8 mouse cellular contexts compared by ENCODE assay signal in the genomic region with DNA sequence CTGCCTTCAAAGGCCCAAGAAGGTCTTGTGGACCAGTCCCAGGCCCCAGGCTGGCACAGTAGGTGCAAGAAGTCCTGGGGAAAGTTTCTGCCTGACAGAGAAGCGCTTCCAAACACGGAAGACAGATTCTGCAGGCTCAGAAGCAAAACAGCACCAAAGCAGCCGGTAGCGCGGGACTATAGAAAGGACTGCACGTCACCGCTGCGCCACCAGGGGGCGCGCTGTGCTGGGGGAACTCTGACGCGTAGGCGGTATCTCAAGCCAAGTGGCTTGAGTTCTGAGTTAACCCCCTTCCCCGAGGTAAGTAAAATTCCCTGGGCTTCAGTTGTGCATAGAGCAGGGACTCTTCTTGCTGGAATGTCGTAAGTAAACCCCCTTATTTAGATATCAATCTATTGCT. TPM values are rescaled to one million over a fixed set of nuclear protein-coding genes. Genes with fewer than 3 reads are reported as not detected.
A peak's percentile ranks its signal among the peaks of the same experiment; 100 is the strongest.
DNase-seq lines count a peak whose midpoint lies in the region; ATAC-seq and TF ChIP-seq lines count a peak whose summit lies in the region.

No protein-coding gene starts in this region.

- H3K9me3 ChIP-seq in midbrain, embryonic 10.5 days (replicated peaks) = peaks cover 5% of the 10 kb centered on the region; the same call in 1 of the 2 replicates
- H3K9me3 ChIP-seq in midbrain, embryonic 13.5 days = no peaks in the 10 kb centered on the region
- H3K9me3 ChIP-seq in limb, embryonic 15.5 days = no peaks in the 10 kb centered on the region
- no peaks in the 10 kb centered on the region for H3K9me3 ChIP-seq in stomach, embryonic 16.5 days (replicated peaks; ENCODE audit: control insufficient read depth, low read length)

- WGBS in midbrain, embryonic 10.5 days = 2% methylated on average over 15 of the region's 15 CpGs
- 3% methylated on average over 15 of the region's 15 CpGs for WGBS in midbrain, embryonic 13.5 days
- 3% methylated on average over 15 of the region's 15 CpGs for WGBS in limb, embryonic 15.5 days
- 2% methylated on average over 15 of the region's 15 CpGs for WGBS in stomach, embryonic 16.5 days

- DNase-seq in midbrain, embryonic 10.5 days (ENCODE audit: low spot score) = peak; percentile 85
- peak; percentile 80 to 88 for DNase-seq in gastrocnemius, postnatal 4 days (ENCODE audit: low spot score in 2 of 2)
- DNase-seq in kidney, adult 18-20 months = peak; percentile 85
- peak; percentile 87 for DNase-seq in neural tube, embryonic 10.5 days (ENCODE audit: extremely low spot score, low spot score)

- no peak for TF ChIP-seq POLR2A in cortical plate, adult 2 months (IDR thresholded peaks at IDR 0.05; ENCODE audit: extremely low read depth, insufficient read depth, low read length)

- no peak overlapping the region; the same call in 1 of the 2 replicates for H3K4me2 ChIP-seq in midbrain, embryonic 13.5 days (replicated peaks)
- H3K4me2 ChIP-seq in limb, embryonic 15.5 days = 0 out of 2 replicates have a peak overlapping the region, but pooled peaks have one; percentile 8
- H3K4me2 ChIP-seq in stomach, embryonic 16.5 days (ENCODE audit: low read depth, low read length) = no peak overlapping the region; the same call in 1 of the 2 replicates

- no peak overlapping the region for H3K9ac ChIP-seq in midbrain, embryonic 13.5 days (replicated peaks)
- H3K9ac ChIP-seq in limb, embryonic 15.5 days = no peak overlapping the region
- H3K9ac ChIP-seq in stomach, embryonic 16.5 days (ENCODE audit: low read length) = 0 out of 2 replicates have a peak overlapping the region, but pooled peaks have one; percentile 33

- H3K4me1 ChIP-seq in midbrain, embryonic 10.5 days = peaks cover 48% of the 10 kb centered on the region
- H3K4me1 ChIP-seq in midbrain, embryonic 13.5 days (replicated peaks) = peaks cover 29% of the 10 kb centered on the region
- peaks cover 2% of the 10 kb centered on the region; the same call in 1 of the 2 replicates for H3K4me1 ChIP-seq in cortical plate, adult 2 months (ENCODE audit: control insufficient read depth, insufficient read depth, low read length)
- peaks cover 31% of the 10 kb centered on the region for H3K4me1 ChIP-seq in limb, embryonic 15.5 days
- peaks cover 13% of the 10 kb centered on the region for H3K4me1 ChIP-seq in stomach, embryonic 16.5 days (ENCODE audit: control insufficient read depth, insufficient read depth, low read length)

- peaks cover 5% of the 10 kb centered on the region; the same call in 1 of the 2 replicates for H3K27me3 ChIP-seq in midbrain, embryonic 10.5 days (ENCODE audit: low read depth, poor library complexity, severe bottlenecking)
- H3K27me3 ChIP-seq in midbrain, embryonic 13.5 days = 0 out of 2 replicates have a peak, but pooled peaks cover 16% of the 10 kb centered on the region
- H3K27me3 ChIP-seq in limb, embryonic 15.5 days = no peaks in the 10 kb centered on the region
- H3K27me3 ChIP-seq in stomach, embryonic 16.5 days (ENCODE audit: control insufficient read depth, insufficient read depth, low read length) = no peaks in the 10 kb centered on the region

- TF ChIP-seq CTCF in cortical plate, adult 2 months (IDR thresholded peaks at IDR 0.05; ENCODE audit: extremely low read depth, insufficient read depth, low read length) = peak; percentile 80

- peak overlapping the region; percentile 10; the same call in 1 of the 2 replicates for H3K27ac ChIP-seq in midbrain, embryonic 10.5 days (replicated peaks)
- no peak overlapping the region for H3K27ac ChIP-seq in midbrain, embryonic 13.5 days
- no peak overlapping the region for H3K27ac ChIP-seq in cortical plate, adult 2 months (ENCODE audit: insufficient read depth, low read length)
- H3K27ac ChIP-seq in limb, embryonic 15.5 days = no peak overlapping the region
- H3K27ac ChIP-seq in stomach, embryonic 16.5 days (ENCODE audit: low read length) = no peak overlapping the region

- peaks cover 16% of the 10 kb centered on the region for H3K36me3 ChIP-seq in midbrain, embryonic 10.5 days
- peaks cover 17% of the 10 kb centered on the region for H3K36me3 ChIP-seq in midbrain, embryonic 13.5 days
- H3K36me3 ChIP-seq in limb, embryonic 15.5 days = peaks cover 15% of the 10 kb centered on the region
- H3K36me3 ChIP-seq in stomach, embryonic 16.5 days (ENCODE audit: control insufficient read depth, insufficient read depth, low read length) = peaks cover 3% of the 10 kb centered on the region; the same call in 1 of the 2 replicates

- peak overlapping the region; percentile 96 for H3K4me3 ChIP-seq in midbrain, embryonic 10.5 days
- H3K4me3 ChIP-seq in midbrain, embryonic 13.5 days (replicated peaks) = no peak overlapping the region
- H3K4me3 ChIP-seq in cortical plate, adult 2 months (ENCODE audit: insufficient read depth, low read length) = no peak overlapping the region
- no peak overlapping the region for H3K4me3 ChIP-seq in limb, embryonic 15.5 days
- H3K4me3 ChIP-seq in stomach, embryonic 16.5 days (replicated peaks; ENCODE audit: low read length) = no peak overlapping the region

- no peak for ATAC-seq in midbrain, embryonic 13.5 days
- ATAC-seq in limb, embryonic 15.5 days (ENCODE audit: insufficient number of reproducible peaks, low FRiP score, low TSS enrichment, low read depth) = no peak
- no peak for ATAC-seq in stomach, embryonic 16.5 days (ENCODE audit: insufficient read depth, low FRiP score)

RNA-seq across cellular contexts. Expression of gene Cog1, which starts 0.8 kb away (rescaled TPM):
- 23.1 and 29.9 TPM in 2 replicates for polyA plus RNA-seq in midbrain, embryonic 10.5 days (2016; fragmentation: Nextera tagmentation; extraction: Ambion mirVana)
- polyA plus RNA-seq in midbrain, embryonic 13.5 days (2015; fragmentation: Nextera tagmentation; extraction: Ambion mirVana) = 31.7 and 33.2 TPM in 2 replicates
- polyA plus RNA-seq in cortical plate, adult 2 months (2012; rRNA removed) = 69.9 and 70.6 TPM in 2 replicates
- total RNA-seq in gastrocnemius, postnatal 4 days (2021) = 10 to 100 TPM; 23.0 to 26.6 TPM
- polyA plus RNA-seq in limb, embryonic 15.5 days (2015; fragmentation: Nextera tagmentation; extraction: Ambion mirVana) = 24.9 and 25.4 TPM in 2 replicates
- 17.3 and 20.8 TPM in 2 replicates for polyA plus RNA-seq in stomach, embryonic 16.5 days (2015; fragmentation: Nextera tagmentation; extraction: Ambion mirVana)

RNA-seq across cellular contexts. Expression of gene Slc39a11, which starts 1.7 kb away (rescaled TPM):
- polyA plus RNA-seq in midbrain, embryonic 10.5 days (2016; fragmentation: Nextera tagmentation; extraction: Ambion mirVana) = 20.4 and 20.7 TPM in 2 replicates
- polyA plus RNA-seq in midbrain, embryonic 13.5 days (2015; fragmentation: Nextera tagmentation; extraction: Ambion mirVana) = 29.8 and 31.2 TPM in 2 replicates
- polyA plus RNA-seq in cortical plate, adult 2 months (2012; rRNA removed) = 11.4 and 12.7 TPM in 2 replicates
- total RNA-seq in gastrocnemius, postnatal 4 days (2021) = 1 to 10 TPM; 8.2 to 8.9 TPM
- polyA plus RNA-seq in limb, embryonic 15.5 days (2015; fragmentation: Nextera tagmentation; extraction: Ambion mirVana) = 30.0 and 30.1 TPM in 2 replicates
- 47.9 and 50.3 TPM in 2 replicates for polyA plus RNA-seq in stomach, embryonic 16.5 days (2015; fragmentation: Nextera tagmentation; extraction: Ambion mirVana)

RNA-seq across cellular contexts. Expression of gene Sstr2, which starts 29.0 kb away (rescaled TPM):
- polyA plus RNA-seq in midbrain, embryonic 10.5 days (2016; fragmentation: Nextera tagmentation; extraction: Ambion mirVana) = 5.3 and 8.7 TPM in 2 replicates
- 15.7 and 19.4 TPM in 2 replicates for polyA plus RNA-seq in midbrain, embryonic 13.5 days (2015; fragmentation: Nextera tagmentation; extraction: Ambion mirVana)
- polyA plus RNA-seq in cortical plate, adult 2 months (2012; rRNA removed) = 27.3 and 31.9 TPM in 2 replicates
- under 1 TPM in 1 of 2 experiments, not detected in 1; 0.13 TPM for total RNA-seq in gastrocnemius, postnatal 4 days (2021)
- 1.0 and 1.6 TPM in 2 replicates for polyA plus RNA-seq in limb, embryonic 15.5 days (2015; fragmentation: Nextera tagmentation; extraction: Ambion mirVana)
- polyA plus RNA-seq in stomach, embryonic 16.5 days (2015; fragmentation: Nextera tagmentation; extraction: Ambion mirVana) = 1.6 and 2.3 TPM in 2 replicates

RNA-seq across cellular contexts. Expression of gene Fam104a, which starts 35.8 kb away (rescaled TPM):
- polyA plus RNA-seq in midbrain, embryonic 10.5 days (2016; fragmentation: Nextera tagmentation; extraction: Ambion mirVana) = 60.5 and 60.9 TPM in 2 replicates
- 44.7 and 47.9 TPM in 2 replicates for polyA plus RNA-seq in midbrain, embryonic 13.5 days (2015; fragmentation: Nextera tagmentation; extraction: Ambion mirVana)
- polyA plus RNA-seq in cortical plate, adult 2 months (2012; rRNA removed) = 28.0 and 28.6 TPM in 2 replicates
- 10 to 100 TPM; 29.4 to 31.3 TPM for total RNA-seq in gastrocnemius, postnatal 4 days (2021)
- 45.6 and 46.0 TPM in 2 replicates for polyA plus RNA-seq in limb, embryonic 15.5 days (2015; fragmentation: Nextera tagmentation; extraction: Ambion mirVana)
- 36.2 and 41.2 TPM in 2 replicates for polyA plus RNA-seq in stomach, embryonic 16.5 days (2015; fragmentation: Nextera tagmentation; extraction: Ambion mirVana)

RNA-seq across cellular contexts. Expression of gene D11Wsu47e, which starts 36.1 kb away (rescaled TPM):
- 25.0 and 26.4 TPM in 2 replicates for polyA plus RNA-seq in midbrain, embryonic 10.5 days (2016; fragmentation: Nextera tagmentation; extraction: Ambion mirVana)
- polyA plus RNA-seq in midbrain, embryonic 13.5 days (2015; fragmentation: Nextera tagmentation; extraction: Ambion mirVana) = 21.4 and 26.7 TPM in 2 replicates
- polyA plus RNA-seq in cortical plate, adult 2 months (2012; rRNA removed) = 14.2 and 15.2 TPM in 2 replicates
- 10 to 100 TPM; 11.3 to 16.7 TPM for total RNA-seq in gastrocnemius, postnatal 4 days (2021)
- 19.2 and 21.5 TPM in 2 replicates for polyA plus RNA-seq in limb, embryonic 15.5 days (2015; fragmentation: Nextera tagmentation; extraction: Ambion mirVana)
- polyA plus RNA-seq in stomach, embryonic 16.5 days (2015; fragmentation: Nextera tagmentation; extraction: Ambion mirVana) = 13.9 and 17.1 TPM in 2 replicates
